Mouse (Mus musculus) cerebellum, adult 2 months (tissue): Measurements from ENCODE around the gene Fxyd1. TPM values are rescaled to one million over a fixed set of nuclear protein-coding genes. Genes with fewer than 3 reads are reported as not detected.
A peak's percentile ranks its signal among the peaks of the same experiment; 100 is the strongest.

Experiments used
- DNase-seq, 2 experiments: peaks; one replicate each; pipeline ENCODE4 v3.0.0; 2021
- H3K27ac ChIP-seq: fragments of 200-500 bp; 2 replicates; pipeline ENCODE4 v1.5.1; 2012; ENCODE audit warnings: low read length, control low read depth, inconsistent platforms; ENCODE audit not compliant: insufficient read depth
- H3K27me3 ChIP-seq: fragments of 200-500 bp; 2 replicates; pipeline ENCODE4 v1.6.1; 2012; ENCODE audit warnings: inconsistent platforms, mild to moderate bottlenecking, low read length, moderate library complexity; ENCODE audit not compliant: control insufficient read depth, insufficient read depth
- H3K4me1 ChIP-seq: fragments of 200-500 bp; 2 replicates; pipeline ENCODE4 v1.6.1; 2011; ENCODE audit warnings: low read length; ENCODE audit not compliant: control insufficient read depth, insufficient read depth
- H3K4me3 ChIP-seq: fragments of 200-500 bp; replicated peaks from 2 replicates; pipeline ENCODE3; 2011; ENCODE audit warnings: mild to moderate bottlenecking, low read depth, low read length, control low read depth; ENCODE audit not compliant: insufficient read depth
- CTCF ChIP-seq: fragments of 200-500 bp; IDR thresholded peaks from 2 replicates; pipeline ENCODE4 v1.5.1; 2011; ENCODE audit warnings: low read depth, mild to moderate bottlenecking, control low read depth, low read length, moderate library complexity, borderline replicate concordance; ENCODE audit not compliant: insufficient read depth
- POLR2A ChIP-seq: fragments of 200-500 bp; IDR thresholded peaks from 2 replicates; pipeline ENCODE4 v1.6.1; 2011; ENCODE audit warnings: low read length, control low read depth, borderline replicate concordance; ENCODE audit not compliant: insufficient read depth
- WGBS: fragments of 180-500 bp; shearing (Covaris S2); methylation state at CpG from one replicate; pipeline ENCODE4 v1.1.7; 2018; 5-methylcytosine and 5-hydroxymethylcytosine counted together
- polyA plus RNA-seq: library from polyadenylated mRNA; depleted of rRNA; stranded (reverse); fragments of >200 nt; gene quantifications from 2 replicates; pipeline ENCODE4 v1.2.3, GENCODE M21; 2012

Gene Fxyd1
- polyA plus RNA-seq, 1 experiment, result 202 TPM

DNA sequence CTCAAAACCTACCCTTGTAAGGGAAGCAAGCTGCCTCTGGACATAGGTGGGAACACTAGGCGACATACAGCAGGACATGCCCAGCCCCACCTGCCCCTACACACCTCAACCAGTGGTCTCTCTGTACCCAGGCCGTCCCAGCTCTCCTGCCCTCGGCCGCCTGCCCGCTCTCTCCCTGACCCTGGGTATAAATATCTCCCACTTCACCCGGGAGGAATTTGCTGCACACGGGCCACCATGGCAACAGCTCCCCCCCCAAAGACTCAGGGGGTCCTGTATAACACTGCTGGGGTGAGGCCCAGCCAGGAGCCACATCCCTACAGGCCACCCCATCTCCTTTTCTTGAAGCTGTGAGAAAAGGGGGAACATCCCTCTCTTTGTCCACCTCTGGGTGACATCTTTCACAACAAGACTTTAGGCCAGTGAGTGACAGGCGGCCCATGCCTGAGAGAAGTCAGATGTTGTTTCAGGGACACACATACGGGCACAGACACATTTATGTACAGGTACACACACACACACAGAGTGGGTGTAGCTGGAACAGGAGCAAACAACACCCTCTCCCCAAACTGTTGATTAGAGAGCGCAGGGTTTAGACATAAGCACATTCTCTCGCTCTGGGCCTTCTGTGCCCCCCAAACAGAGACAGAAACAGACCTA is 2.2 kb downstream of the Fxyd1 start:
- Histone ChIP-seq H3K27me3 (no peaks in the 10 kb centered on the region; the same call in 1 of the 2 replicates), H3K4me3 (no peak overlapping the region), H3K4me1 (peaks cover 9% of the 10 kb centered on the region; the same call in 1 of the 2 replicates), H3K27ac (no peak overlapping the region)
- no peak for DNase-seq
- TF ChIP-seq CTCF (no peak), POLR2A (no peak)
- 63% methylated on average over 11 of the region's 11 CpGs for WGBS

GRCm38 (mm10) chr7:31053882-31054447 is 3.0 kb downstream of the Fxyd1 start:
- H3K27me3 ChIP-seq, result no peaks in the 10 kb centered on the region; the same call in 1 of the 2 replicates
- H3K4me1 ChIP-seq, result peaks cover 12% of the 10 kb centered on the region; the same call in 1 of the 2 replicates
- DNase-seq, result peak in 1 of 2 experiments; percentile 55
- H3K4me3 ChIP-seq, result peak overlapping the region; percentile 23
- H3K27ac ChIP-seq, result no peak overlapping the region
- TF ChIP-seq CTCF (no peak), POLR2A (no peak)
- WGBS, result 48% methylated on average over 10 of the region's 10 CpGs

DNA sequence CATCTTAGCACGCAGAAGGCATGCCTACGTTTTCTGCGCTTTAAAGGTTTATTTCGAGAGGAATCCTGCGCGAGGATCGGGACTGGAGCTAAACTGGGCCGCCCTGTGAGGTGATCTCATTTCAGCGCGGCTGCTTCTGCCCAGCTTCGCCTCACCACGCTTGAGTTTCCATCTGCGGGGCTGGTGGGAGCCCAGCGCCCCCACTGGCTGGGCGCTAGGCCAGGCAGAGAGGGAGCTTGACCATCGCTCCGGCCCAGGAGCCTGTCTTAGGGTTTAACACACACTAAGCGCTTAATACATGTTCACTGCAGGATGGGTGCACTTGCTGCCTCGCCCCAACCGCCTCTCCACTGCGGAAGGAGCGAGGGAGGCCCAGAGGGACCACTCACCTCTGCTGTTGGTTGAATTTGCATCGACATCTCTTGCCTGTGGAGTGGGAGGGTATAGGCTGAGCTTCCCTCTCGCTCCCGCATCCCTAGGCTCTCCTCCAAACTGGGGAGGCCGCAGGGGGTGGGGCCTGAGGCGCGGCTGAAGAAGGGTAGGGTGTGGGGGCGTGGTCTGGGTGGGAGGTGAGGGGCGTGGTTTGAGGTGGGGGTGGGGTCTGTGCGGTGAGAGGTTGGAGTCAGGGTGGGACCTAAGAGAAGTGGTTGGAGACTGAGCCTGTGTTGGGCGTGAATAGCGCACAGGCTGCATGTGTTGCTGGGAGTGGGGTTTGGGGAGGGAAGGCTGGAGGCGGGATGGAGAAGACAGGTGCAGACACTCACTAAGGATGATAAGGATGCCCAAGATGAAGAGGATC is 4.2 kb downstream of the Fxyd1 start:
- H3K4me3 ChIP-seq, result peak overlapping the region; percentile 50
- peaks cover 12% of the 10 kb centered on the region; the same call in 1 of the 2 replicates for H3K4me1 ChIP-seq
- DNase-seq, result peak; percentile 88 to 89
- no peaks in the 10 kb centered on the region; the same call in 1 of the 2 replicates for H3K27me3 ChIP-seq
- TF ChIP-seq POLR2A (no peak), CTCF (0 out of 2 replicates have a peak, but pooled peaks have one; percentile 7)
- no peak overlapping the region for H3K27ac ChIP-seq
- 6% methylated on average over 34 of the region's 34 CpGs for WGBS

- Histone ChIP-seq H3K27me3 (no peaks in the 10 kb centered on the region; the same call in 1 of the 2 replicates), H3K4me3 (peak overlapping the region; percentile 50), H3K27ac (no peak overlapping the region), H3K4me1 (peaks cover 12% of the 10 kb centered on the region; the same call in 1 of the 2 replicates)
- 2% methylated on average over 22 of the region's 22 CpGs for WGBS
- TF ChIP-seq CTCF (no peak), POLR2A (no peak)
- DNase-seq, result no peak
Measured at GRCm38 (mm10) chr7:31052251-31052635, 4.8 kb downstream of the Fxyd1 start.

DNA sequence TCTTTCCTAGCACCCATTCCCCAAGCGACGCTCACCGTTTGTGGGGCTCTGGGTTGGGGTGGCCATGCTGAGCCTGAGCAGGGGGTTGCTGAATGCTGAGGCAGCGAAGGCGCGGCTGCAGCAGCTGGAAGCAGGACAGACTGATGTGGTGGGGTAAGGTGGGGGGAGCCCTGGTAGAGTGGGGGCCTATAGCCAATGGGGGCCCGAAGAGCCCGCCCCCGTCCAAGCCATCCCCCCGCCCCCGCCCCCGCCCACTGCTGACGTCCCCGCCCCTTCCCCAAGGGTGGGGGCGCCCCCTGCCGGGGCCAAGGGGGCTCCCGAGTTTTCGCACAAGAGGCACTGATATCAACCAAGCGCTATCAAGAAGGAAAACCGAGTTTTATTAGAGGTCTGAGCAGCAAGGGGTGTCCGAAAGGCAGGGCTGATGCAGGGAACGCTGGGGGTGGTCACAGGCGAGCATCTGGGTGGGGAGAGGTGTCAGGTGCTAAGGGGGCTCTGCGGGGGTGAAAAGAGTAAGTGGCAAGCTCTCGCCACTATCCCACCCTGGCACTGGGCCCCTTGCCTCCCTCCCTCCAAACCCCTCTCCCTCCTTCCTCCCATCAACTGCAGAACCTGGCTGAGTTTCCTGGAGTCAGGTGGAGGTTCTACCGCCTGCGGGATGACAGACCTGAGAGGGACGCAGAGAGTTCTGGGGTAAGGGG is 5.5 kb downstream of the Fxyd1 start, which contains the start of gene Fxyd7:
Gene Fxyd7, minus strand, starts transcription at position 147 of the 701 bp plus-strand sequence.
- peak; percentile 63 to 65 for DNase-seq
- TF ChIP-seq POLR2A, result no peak
- no peak for TF ChIP-seq CTCF
- H3K4me1 ChIP-seq, result peaks cover 12% of the 10 kb centered on the region; the same call in 1 of the 2 replicates
- WGBS, result 2% methylated on average over 28 of the region's 28 CpGs
- H3K4me3 ChIP-seq, result peak within 1 kb of the TSS; percentile 50
- H3K27ac ChIP-seq, result no peak within 1 kb of the TSS
- no peaks in the 10 kb centered on the region; the same call in 1 of the 2 replicates for H3K27me3 ChIP-seq

DNA sequence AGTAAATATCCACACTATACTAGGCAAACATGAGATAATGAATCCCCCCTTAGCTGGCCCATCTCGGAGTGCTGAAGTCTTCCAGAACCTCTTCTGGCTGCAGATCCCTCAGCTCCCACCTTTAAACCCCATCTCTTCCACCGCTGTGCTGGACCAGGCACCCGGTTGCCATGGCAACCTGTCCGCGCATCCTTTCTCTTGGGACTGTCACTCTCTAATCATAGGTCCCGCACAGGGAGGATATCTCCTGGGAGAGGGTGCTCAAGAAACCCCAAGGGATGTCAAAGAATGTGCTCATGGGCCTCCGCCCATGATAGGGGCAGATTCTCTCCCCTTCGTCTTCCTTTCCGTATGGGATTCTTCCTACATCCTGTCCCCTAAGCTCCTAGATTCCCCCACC is 6.1 kb downstream of the Fxyd1 start:
- H3K27ac ChIP-seq, result no peak overlapping the region

GRCm38 (mm10) chr7:31050487-31050886 is 6.5 kb downstream of the Fxyd1 start:
- TF ChIP-seq POLR2A (no peak), CTCF (no peak)
- peak in 1 of 2 experiments; percentile 30 for DNase-seq
- Histone ChIP-seq H3K27ac (no peak overlapping the region), H3K27me3 (no peaks in the 10 kb centered on the region; the same call in 1 of the 2 replicates), H3K4me1 (peaks cover 12% of the 10 kb centered on the region; the same call in 1 of the 2 replicates), H3K4me3 (peak overlapping the region; percentile 50)
- 5% methylated on average over 6 of the region's 6 CpGs for WGBS

More for the DNA sequence above, 6.1 kb downstream of the Fxyd1 start:
- TF ChIP-seq POLR2A, result no peak
- TF ChIP-seq CTCF, result no peak
- Histone ChIP-seq H3K4me1 (peaks cover 12% of the 10 kb centered on the region; the same call in 1 of the 2 replicates), H3K27me3 (no peaks in the 10 kb centered on the region; the same call in 1 of the 2 replicates), H3K4me3 (peak overlapping the region; percentile 50)
- peak; percentile 67 to 72 for DNase-seq
- 3% methylated on average over 9 of the region's 9 CpGs for WGBS
